Mouse (Mus musculus): ENCODE results near the gene Gm21256. TPM values are rescaled to one million over a fixed set of nuclear protein-coding genes. Genes with fewer than 3 reads are reported as not detected.
"Not testable (repeated sequence)": the region's sequence is repeated elsewhere in the genome, so short reads cannot be mapped to it uniquely, and the experiment has no call there.

The Gm21256 gene
- not detected in 2 replicates for polyA plus RNA-seq (2016; fragmentation: Nextera tagmentation; extraction: Ambion mirVana)

GRCm38 (mm10) chrY:47450660-47451059, at the start of gene Gm21256:
Gene Gm21256, plus strand, starts transcription at chrY:47450960.
- H3K9me3 ChIP-seq; H3K4me3 ChIP-seq; H3K27me3 ChIP-seq; H3K9ac ChIP-seq (replicated peaks); H3K4me1 ChIP-seq; H3K4me2 ChIP-seq (replicated peaks); H3K36me3 ChIP-seq; ATAC-seq (ENCODE audit: low FRiP score, low read depth); H3K27ac ChIP-seq (replicated peaks): not testable (repeated sequence)
- WGBS, result no CpG with 5 or more reads among the region's 7 CpGs

Other genes with a start within 250 kb of the Gm21256 start
- not detected in 2 replicates for gene Gm21170, start 240.1 kb downstream of the Gm21256 start, polyA plus RNA-seq (2016; fragmentation: Nextera tagmentation; extraction: Ambion mirVana)

Measured in midbrain, embryonic 12.5 days (tissue).